Mouse (Mus musculus): ENCODE results near the gene Plcd4. TPM values are rescaled to one million over a fixed set of nuclear protein-coding genes. Genes with fewer than 3 reads are reported as not detected.
A peak's percentile ranks its signal among the peaks of the same experiment; 100 is the strongest.

Gene Plcd4
- polyA plus RNA-seq, 1 experiment from 2014 or later = 1.2 TPM

- Histone ChIP-seq H3K36me3 (peaks cover 6% of the 10 kb centered on the region; the same call in 1 of the 2 replicates), H3K9ac (no peak overlapping the region), H3K4me1 (no peaks in the 10 kb centered on the region), H3K4me2 (replicated peaks) (no peak overlapping the region), H3K27me3 (no peaks in the 10 kb centered on the region), H3K27ac (no peak overlapping the region), H3K4me3 (no peak overlapping the region), H3K9me3 (replicated peaks) (no peaks in the 10 kb centered on the region)
- 88% methylated on average over 5 of the region's 5 CpGs for WGBS
- ATAC-seq (ENCODE audit: low FRiP score) = no peak
Measured at GRCm38 (mm10) chr1:74559061-74559460, 16.4 kb downstream of the Plcd4 start.

GRCm38 (mm10) chr1:74565834-74566233 lies 23.1 kb downstream of the Plcd4 start:
- Histone ChIP-seq H3K4me3 (no peak overlapping the region), H3K4me2 (replicated peaks) (no peak overlapping the region), H3K4me1 (no peaks in the 10 kb centered on the region), H3K9me3 (replicated peaks) (no peaks in the 10 kb centered on the region), H3K36me3 (peaks cover 68% of the 10 kb centered on the region), H3K27me3 (no peaks in the 10 kb centered on the region), H3K27ac (no peak overlapping the region), H3K9ac (no peak overlapping the region)
- WGBS = 69% methylated on average over 6 of the region's 6 CpGs
- ATAC-seq (ENCODE audit: low FRiP score) = no peak

- no peak overlapping the region for H3K4me2 ChIP-seq (replicated peaks)
- no peaks in the 10 kb centered on the region for H3K27me3 ChIP-seq
- no peaks in the 10 kb centered on the region for H3K9me3 ChIP-seq (replicated peaks)
- ATAC-seq (ENCODE audit: low FRiP score) = no peak
- H3K36me3 ChIP-seq = peaks cover 83% of the 10 kb centered on the region
- H3K4me3 ChIP-seq = no peak overlapping the region
- 93% methylated on average over 29 of the region's 29 CpGs for WGBS
- no peak overlapping the region for H3K27ac ChIP-seq
- H3K4me1 ChIP-seq = no peaks in the 10 kb centered on the region
- H3K9ac ChIP-seq = no peak overlapping the region
Measured at GRCm38 (mm10) chr1:74569739-74570719, 27.3 kb downstream of the Plcd4 start.

GRCm38 (mm10) chr1:74582621-74583020 lies 39.9 kb downstream of the Plcd4 start:
- H3K4me3 ChIP-seq = no peak overlapping the region
- no peaks in the 10 kb centered on the region for H3K9me3 ChIP-seq (replicated peaks)
- no peaks in the 10 kb centered on the region for H3K27me3 ChIP-seq
- ATAC-seq (ENCODE audit: low FRiP score) = no peak
- H3K9ac ChIP-seq = no peak overlapping the region
- H3K4me1 ChIP-seq = peaks cover 17% of the 10 kb centered on the region
- H3K36me3 ChIP-seq = peaks cover 39% of the 10 kb centered on the region
- H3K4me2 ChIP-seq (replicated peaks) = no peak overlapping the region
- WGBS = 81% methylated on average over 3 of the region's 3 CpGs
- H3K27ac ChIP-seq = no peak overlapping the region

GRCm38 (mm10) chr1:74584616-74585398 lies 42.1 kb downstream of the Plcd4 start:
- ATAC-seq (ENCODE audit: low FRiP score) = no peak
- Histone ChIP-seq H3K9me3 (replicated peaks) (no peaks in the 10 kb centered on the region), H3K27ac (no peak overlapping the region), H3K36me3 (peaks cover 19% of the 10 kb centered on the region), H3K27me3 (no peaks in the 10 kb centered on the region), H3K4me2 (replicated peaks) (no peak overlapping the region), H3K4me3 (no peak overlapping the region), H3K9ac (no peak overlapping the region), H3K4me1 (peaks cover 26% of the 10 kb centered on the region)
- WGBS = 98% methylated on average over 3 of the region's 3 CpGs

GRCm38 (mm10) chr1:74587233-74587772 lies 44.6 kb downstream of the Plcd4 start:
- ATAC-seq (ENCODE audit: low FRiP score) = no peak; the same call in 1 of the 2 replicates
- 0% methylated on average over 24 of the region's 24 CpGs for WGBS
- peak overlapping the region; percentile 85 for H3K27ac ChIP-seq

GRCm38 (mm10) chr1:74587773-74588445 lies 45.2 kb downstream of the Plcd4 start, which contains the start of the genes Zfp142 and Bcs1l:
Gene Zfp142, minus strand, starts transcription at chr1:74588246.
Gene Bcs1l, plus strand, starts transcription at chr1:74588289.
- Histone ChIP-seq H3K4me3 (peak within 1 kb of the TSS; percentile 66), H3K27ac (peak within 1 kb of the TSS; percentile 85), H3K27me3 (no peaks in the 10 kb centered on the region), H3K36me3 (peaks cover 34% of the 10 kb centered on the region), H3K9ac (peak within 1 kb of the TSS; percentile 83), H3K4me2 (replicated peaks) (peak within 1 kb of the TSS; percentile 95), H3K4me1 (peaks cover 26% of the 10 kb centered on the region), H3K9me3 (replicated peaks) (no peaks in the 10 kb centered on the region)
- peak; percentile 99 for ATAC-seq (ENCODE audit: low FRiP score)
- WGBS = under 1% methylated on average over 47 of the region's 48 CpGs

More at GRCm38 (mm10) chr1:74587233-74587772, 44.6 kb downstream of the Plcd4 start:
- peak overlapping the region; percentile 83 for H3K9ac ChIP-seq
- peaks cover 26% of the 10 kb centered on the region for H3K4me1 ChIP-seq
- H3K27me3 ChIP-seq = no peaks in the 10 kb centered on the region
- H3K36me3 ChIP-seq = peaks cover 36% of the 10 kb centered on the region
- H3K9me3 ChIP-seq (replicated peaks) = no peaks in the 10 kb centered on the region
- H3K4me2 ChIP-seq (replicated peaks) = peak overlapping the region; percentile 95
- H3K4me3 ChIP-seq = peak overlapping the region; percentile 66

- peaks cover 80% of the 10 kb centered on the region for H3K36me3 ChIP-seq
- no peak overlapping the region for H3K4me2 ChIP-seq (replicated peaks)
- no peaks in the 10 kb centered on the region for H3K9me3 ChIP-seq (replicated peaks)
- 88% methylated on average over 8 of the region's 8 CpGs for WGBS
- no peak overlapping the region for H3K4me3 ChIP-seq
- H3K9ac ChIP-seq = no peak overlapping the region
- no peak overlapping the region for H3K27ac ChIP-seq
- no peak for ATAC-seq (ENCODE audit: low FRiP score)
- 0 out of 2 replicates have a peak, but pooled peaks cover under 1% of the 10 kb centered on the region for H3K4me1 ChIP-seq
- no peaks in the 10 kb centered on the region for H3K27me3 ChIP-seq
Measured at GRCm38 (mm10) chr1:74594434-74594833, 51.7 kb downstream of the Plcd4 start.

- H3K9ac ChIP-seq = peak overlapping the region; percentile 88
- peak overlapping the region; percentile 31 for H3K27ac ChIP-seq
- ATAC-seq (ENCODE audit: low FRiP score) = peak; percentile 83
- H3K4me1 ChIP-seq = peaks cover 18% of the 10 kb centered on the region
- 10% methylated on average over 26 of the region's 26 CpGs for WGBS
- H3K36me3 ChIP-seq = peaks cover 41% of the 10 kb centered on the region
- peak overlapping the region; percentile 87 for H3K4me3 ChIP-seq
- no peaks in the 10 kb centered on the region for H3K27me3 ChIP-seq
- H3K4me2 ChIP-seq (replicated peaks) = peak overlapping the region; percentile 87
- H3K9me3 ChIP-seq (replicated peaks) = no peaks in the 10 kb centered on the region
Measured at GRCm38 (mm10) chr1:74600501-74601266, 58.0 kb downstream of the Plcd4 start.

- peak within 1 kb of the TSS; percentile 87 for H3K4me2 ChIP-seq (replicated peaks)
- no peaks in the 10 kb centered on the region for H3K9me3 ChIP-seq (replicated peaks)
- ATAC-seq (ENCODE audit: low FRiP score) = peak; percentile 90
- H3K9ac ChIP-seq = peak within 1 kb of the TSS; percentile 88
- H3K27me3 ChIP-seq = no peaks in the 10 kb centered on the region
- peak within 1 kb of the TSS; percentile 31 for H3K27ac ChIP-seq
- H3K4me3 ChIP-seq = peak within 1 kb of the TSS; percentile 87
- H3K36me3 ChIP-seq = peaks cover 38% of the 10 kb centered on the region
- H3K4me1 ChIP-seq = peaks cover 18% of the 10 kb centered on the region
- 10% methylated on average over 25 of the region's 25 CpGs for WGBS
Measured at GRCm38 (mm10) chr1:74601267-74601962, 58.7 kb downstream of the Plcd4 start, which contains the start of the genes Rnf25 and Stk36. Gene Rnf25, minus strand, starts transcription at chr1:74601397. Gene Stk36, plus strand, starts transcription at chr1:74601445.
